Mouse (Mus musculus): Measurements from ENCODE around the gene Ucma. TPM values are rescaled to one million over a fixed set of nuclear protein-coding genes. Genes with fewer than 3 reads are reported as not detected.
"Not testable (repeated sequence)": the region's sequence is repeated elsewhere in the genome, so short reads cannot be mapped to it uniquely, and the experiment has no call there.

The Ucma gene
- total RNA-seq (2022): not detected

DNA sequence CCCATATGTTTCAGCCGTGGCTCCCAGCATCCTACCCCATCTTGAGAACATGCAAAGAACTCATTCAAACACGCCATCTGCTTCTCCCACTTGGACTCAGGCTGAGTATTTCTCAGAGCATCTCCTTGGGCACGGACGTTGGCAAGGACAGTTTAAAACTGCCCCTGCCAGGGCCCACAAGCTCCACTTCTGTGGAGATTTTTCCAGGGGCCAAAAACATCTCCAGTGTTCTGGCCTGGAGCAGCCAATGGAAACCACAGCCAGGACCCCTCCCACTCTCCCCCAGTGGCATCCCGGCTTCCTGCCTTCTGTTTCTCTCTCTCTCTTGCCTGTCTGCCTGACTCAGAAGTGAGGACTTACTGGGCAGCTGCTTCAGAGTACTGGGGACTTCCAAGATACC is at the start of gene Ucma:
Ucma (plus strand) TSS at position 316 of the 400 bp plus-strand sequence.
- no peak for DNase-seq (ENCODE audit: low spot score)

- DNase-seq (ENCODE audit: low spot score): no peak
Measured at GRCm38 (mm10) chr2:4927391-4927790, 48.5 kb upstream of the Ucma start.

GRCm38 (mm10) chr2:4929230-4929629 is 46.7 kb upstream of the Ucma start:
- DNase-seq (ENCODE audit: low spot score): no peak

DNA sequence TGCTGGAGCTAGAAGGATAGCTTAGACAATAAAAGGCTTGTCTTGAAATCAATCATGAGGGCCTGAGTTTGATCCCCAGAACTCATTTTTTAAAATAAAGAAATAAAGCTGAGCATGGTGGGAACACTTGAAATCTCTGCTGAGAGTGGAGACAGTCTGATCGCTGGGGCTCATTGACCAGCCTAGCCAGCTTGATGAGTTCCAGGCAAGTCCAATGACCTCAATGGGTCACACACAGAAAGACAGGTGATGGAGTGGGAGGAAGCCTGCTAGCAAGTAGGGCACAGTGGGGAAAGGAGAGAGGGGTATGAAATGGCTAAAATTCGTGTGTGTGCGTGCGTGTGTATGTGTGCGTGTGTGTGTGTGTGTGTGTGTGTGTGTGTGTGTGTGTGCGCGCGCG is 41.4 kb upstream of the Ucma start:
- no peak for DNase-seq (ENCODE audit: low spot score)

GRCm38 (mm10) chr2:4937931-4938330 is 38.0 kb upstream of the Ucma start:
- DNase-seq (ENCODE audit: low spot score): no peak

DNA sequence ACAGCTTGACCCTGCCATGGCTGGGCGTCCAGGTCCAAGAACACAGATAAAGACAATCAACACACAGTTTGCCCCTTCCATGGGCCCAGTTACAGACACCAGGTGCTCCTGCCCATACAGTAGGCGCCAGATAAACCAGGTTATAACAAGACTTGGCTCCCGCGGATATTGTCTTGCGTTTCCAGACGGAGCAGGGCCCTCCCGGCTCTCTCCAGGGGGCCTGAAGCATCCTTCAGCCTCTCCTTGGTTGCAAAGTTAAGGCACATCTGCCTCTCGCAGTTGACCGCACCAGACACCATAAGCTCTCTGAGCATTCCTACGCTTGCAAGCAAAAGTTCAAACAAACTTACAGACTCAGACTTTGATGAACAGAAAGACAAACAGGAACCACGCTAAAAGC is 35.1 kb upstream of the Ucma start:
- DNase-seq (ENCODE audit: low spot score): no peak

DNA sequence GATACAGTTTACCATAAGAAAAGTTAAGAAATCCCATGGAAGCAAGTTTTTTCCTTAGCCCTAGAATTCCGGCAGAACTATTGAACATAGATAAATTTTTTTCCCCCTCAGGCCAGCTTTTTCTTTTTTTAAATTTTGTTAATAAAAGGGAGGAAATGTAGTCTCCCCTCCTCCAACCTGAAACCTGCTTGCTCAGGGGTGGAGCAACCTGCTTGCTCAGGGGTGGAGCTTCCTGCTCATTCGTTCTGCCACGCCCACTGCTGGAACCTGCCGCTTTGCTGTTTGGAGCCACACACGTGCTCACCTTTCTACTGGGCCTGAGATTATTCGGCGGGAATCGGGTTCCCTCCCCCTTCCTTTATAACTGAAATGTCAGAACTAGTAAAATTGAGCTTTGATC is 26.2 kb upstream of the Ucma start:
- DNase-seq (ENCODE audit: low spot score): not testable (repeated sequence)

DNA sequence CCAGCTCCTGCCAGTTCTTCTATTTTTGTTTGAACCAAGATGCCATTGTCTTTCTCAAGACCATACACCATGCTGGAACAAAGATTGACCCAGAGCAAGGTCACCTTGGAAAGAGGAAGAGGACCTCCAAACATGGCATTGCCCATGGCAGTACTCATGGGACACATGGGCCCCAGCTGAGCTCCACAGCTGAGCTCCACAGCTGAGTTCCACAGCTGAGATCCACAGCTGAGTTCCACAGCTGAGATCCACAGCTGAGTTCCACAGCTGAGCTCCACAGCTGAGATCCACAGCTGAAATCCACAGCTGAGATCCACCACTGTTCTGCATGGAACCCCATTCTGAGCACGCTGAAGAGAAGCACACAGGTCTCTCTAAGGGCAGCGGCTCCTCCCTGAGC is 24.9 kb upstream of the Ucma start:
- no peak for DNase-seq (ENCODE audit: low spot score)

GRCm38 (mm10) chr2:4954216-4954760 is 21.6 kb upstream of the Ucma start:
- DNase-seq (ENCODE audit: low spot score): no peak

DNA sequence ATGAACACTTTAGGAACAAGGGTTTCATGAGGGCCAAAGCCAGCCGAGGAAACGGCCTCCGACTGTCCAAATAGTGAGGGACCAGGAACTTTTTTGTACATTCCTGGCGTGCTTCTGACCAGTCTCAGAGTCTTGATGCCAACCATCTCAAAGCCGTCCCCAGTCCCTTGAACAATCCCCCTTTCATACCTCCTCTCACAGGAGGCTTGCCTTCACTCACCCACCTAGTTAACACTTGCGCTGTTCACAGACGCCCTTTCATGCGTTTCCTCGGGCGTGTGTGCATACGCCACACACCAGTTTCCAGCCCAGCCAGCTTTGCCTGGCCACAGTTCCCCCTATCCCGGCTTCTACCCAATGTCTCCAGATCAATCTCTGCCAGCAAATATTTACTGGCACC is 17.9 kb upstream of the Ucma start:
- no peak for DNase-seq (ENCODE audit: low spot score)

- DNase-seq (ENCODE audit: low spot score): no peak
Measured at GRCm38 (mm10) chr2:4967806-4968205, 8.1 kb upstream of the Ucma start.

DNA sequence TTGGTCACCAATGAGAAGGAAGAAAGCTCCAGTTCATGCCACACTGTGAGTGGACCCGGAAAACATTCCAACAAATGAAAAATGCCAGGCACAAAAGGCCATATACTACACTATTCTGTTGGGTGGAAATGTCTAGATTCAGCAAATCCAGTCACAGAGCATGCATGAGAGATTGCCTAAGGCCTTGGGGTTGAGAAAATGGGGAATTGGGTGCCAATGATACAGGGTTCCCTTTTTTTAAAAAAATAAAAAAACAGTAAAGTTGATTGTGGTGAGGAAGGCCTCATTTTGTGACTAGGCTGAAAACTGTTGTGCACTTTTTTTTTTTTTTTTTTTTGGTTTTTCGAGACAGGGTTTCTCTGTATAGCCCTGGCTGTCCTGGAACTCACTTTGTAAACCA is 6.8 kb upstream of the Ucma start:
- DNase-seq (ENCODE audit: low spot score): no peak

DNA sequence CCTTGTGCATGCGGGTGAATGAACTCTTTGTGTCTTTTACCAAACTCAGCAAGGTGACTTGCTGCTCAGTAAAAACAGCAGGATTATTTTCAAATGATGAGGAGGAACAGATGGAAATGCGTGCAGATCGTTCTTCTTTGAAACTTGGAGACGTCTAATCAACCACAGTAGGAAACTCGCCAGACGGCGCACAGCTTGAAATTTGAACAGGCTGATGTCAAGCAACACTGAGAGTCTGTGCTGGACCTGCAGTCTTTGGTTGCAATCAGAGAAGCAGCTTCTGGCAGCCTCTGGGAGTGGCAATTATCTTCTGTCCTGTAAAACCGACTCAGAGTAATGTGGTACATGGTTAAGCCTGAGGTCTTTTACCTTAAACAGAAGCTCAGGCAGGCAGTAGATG is 2.2 kb downstream of the Ucma start:
- DNase-seq (ENCODE audit: low spot score): no peak

GRCm38 (mm10) chr2:4983987-4984386 is 8.1 kb downstream of the Ucma start:
- no peak for DNase-seq (ENCODE audit: low spot score)

DNA sequence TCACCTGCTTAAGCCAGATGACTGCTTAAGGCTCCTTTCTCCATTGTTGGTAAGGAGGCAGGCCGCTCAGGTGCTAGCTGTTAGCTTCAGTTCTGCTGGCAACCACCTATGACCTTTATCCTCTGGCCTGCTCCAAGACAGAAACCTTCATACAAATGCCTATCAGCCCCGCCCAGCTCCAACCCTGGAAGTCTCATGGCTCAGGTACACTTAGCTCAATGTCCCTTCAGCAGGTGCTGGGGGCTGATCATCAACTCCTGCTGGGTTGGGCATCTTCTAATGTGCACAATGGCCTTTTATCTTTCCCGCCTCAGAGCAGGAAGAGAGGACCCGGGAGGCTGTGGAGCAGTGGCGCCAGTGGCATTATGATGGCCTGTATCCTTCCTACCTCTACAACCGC is 9.1 kb downstream of the Ucma start:
- no peak for DNase-seq (ENCODE audit: low spot score)

- no peak for DNase-seq (ENCODE audit: low spot score)
Measured at GRCm38 (mm10) chr2:4986798-4987197, 10.9 kb downstream of the Ucma start.

DNA sequence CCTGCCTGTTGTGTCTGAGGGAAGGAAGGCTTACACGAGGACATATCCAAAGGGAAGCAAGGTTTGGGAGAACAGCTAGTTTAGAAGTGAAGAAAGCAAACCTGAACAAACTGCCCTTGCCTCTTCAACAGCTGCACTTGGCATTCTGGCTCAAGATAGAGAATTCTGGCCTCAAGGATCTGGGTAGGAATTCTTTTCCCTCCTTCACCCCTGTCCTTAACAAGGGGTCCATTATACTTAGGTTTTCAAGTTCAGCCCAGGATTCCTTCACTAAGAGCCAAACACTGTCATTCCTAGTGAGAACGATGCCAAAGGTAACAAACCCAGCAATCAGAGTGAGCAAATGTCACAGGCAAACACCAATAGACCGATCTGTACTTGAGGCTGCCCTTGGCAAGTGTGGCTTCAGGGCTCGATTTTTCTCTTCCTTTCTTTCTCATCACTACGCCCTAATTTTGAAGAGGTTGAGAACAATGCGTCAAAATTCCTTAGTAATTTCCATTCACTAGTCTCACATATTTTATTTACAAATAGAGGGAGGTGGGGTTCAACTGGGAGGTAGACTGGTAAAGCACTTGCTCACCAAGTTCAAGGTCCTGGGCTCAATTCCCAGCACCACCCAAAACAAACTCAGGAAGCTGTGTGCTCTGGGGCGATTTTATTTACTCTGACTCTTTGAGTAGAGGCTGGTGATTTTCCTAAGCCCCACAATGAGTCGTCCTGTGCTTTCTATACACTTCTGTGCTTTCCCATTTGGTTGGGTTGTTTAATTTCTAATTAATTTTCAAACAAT is 11.7 kb downstream of the Ucma start:
- DNase-seq (ENCODE audit: low spot score): no peak

DNA sequence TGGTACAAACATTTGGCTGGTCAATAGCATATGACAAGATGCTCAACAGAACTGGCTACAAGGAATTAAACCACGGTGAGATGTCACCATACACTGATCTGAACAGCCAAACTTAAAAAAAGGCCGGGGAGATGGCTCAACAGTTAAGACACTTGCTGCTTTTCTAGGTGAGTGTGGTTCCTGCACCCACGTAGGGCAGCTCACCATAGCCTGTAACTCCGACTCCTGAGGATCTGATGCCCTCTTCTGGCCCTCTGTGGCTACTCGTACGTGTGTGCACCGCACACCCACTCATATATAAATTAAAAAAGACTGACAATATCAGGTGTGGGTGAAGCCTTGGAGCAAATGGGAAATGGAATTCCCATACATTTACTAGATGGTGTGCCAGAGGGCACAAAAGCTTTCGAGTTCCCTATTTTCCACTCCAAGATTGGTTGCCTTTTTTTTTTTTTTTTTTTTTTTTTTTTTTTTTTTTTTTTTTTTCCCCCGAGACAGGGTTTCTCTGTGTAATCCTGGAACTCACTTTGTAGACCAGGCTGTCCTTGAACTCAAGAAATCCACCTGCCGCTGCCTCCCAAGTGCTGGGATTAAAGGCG is 13.0 kb downstream of the Ucma start:
- DNase-seq (ENCODE audit: low spot score): no peak

GRCm38 (mm10) chr2:4993584-4993983 is 17.7 kb downstream of the Ucma start:
- no peak for DNase-seq (ENCODE audit: low spot score)

- no peak for DNase-seq (ENCODE audit: low spot score)
Measured at GRCm38 (mm10) chr2:4994436-4994835, 18.5 kb downstream of the Ucma start.

DNA sequence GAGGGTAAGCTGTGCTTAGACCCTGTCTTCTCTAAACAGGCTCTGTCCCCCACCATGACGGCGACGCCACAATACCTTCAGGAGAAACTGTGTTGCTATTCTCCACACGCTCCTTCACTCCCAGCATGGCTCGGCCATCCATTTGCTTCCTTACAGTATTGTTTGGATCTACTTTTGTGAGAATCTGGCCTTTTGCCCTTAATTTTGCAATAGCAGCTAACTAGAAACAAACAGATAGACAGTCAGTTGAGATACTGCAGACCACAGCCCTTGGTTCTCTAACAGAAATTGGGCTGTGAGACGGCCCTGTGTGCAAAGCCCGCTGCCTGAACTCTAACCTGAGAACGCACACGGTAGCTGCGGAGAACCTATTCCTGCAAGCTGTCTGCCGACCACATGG is 19.7 kb downstream of the Ucma start:
- no peak for DNase-seq (ENCODE audit: low spot score)

GRCm38 (mm10) chr2:4996421-4996824 is 20.5 kb downstream of the Ucma start:
- DNase-seq (ENCODE audit: low spot score): no peak

DNA sequence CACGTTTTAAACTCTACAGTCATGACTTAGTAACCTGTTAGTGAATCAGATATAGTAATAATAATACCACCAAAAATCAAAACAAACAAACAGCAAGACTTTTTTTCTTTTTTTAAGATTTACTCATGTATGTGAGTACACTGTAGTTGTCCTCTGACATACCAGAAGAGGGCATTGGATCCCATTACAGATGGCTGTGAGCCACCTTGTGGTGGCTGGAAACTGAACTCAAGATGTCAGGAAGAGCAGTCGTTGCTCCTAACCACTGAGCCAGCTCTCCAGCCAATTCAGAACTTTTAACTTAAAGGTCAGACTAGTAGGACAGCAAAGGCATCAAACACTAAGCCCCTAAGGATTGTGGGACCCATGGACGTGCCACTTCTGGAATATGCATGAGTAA is 23.0 kb downstream of the Ucma start:
- no peak for DNase-seq (ENCODE audit: low spot score)
